Mouse (Mus musculus): ENCODE measurements around the gene Zbtb3.
"Not testable (repeated sequence)": the region's sequence is repeated elsewhere in the genome, so short reads cannot be mapped to it uniquely, and the experiment has no call there.

Zbtb3 gene

GRCm38 (mm10) chr19:8798947-8799315, 3.4 kb upstream of the Zbtb3 start:
- ATAC-seq (ENCODE audit: insufficient number of reproducible peaks, low FRiP score, low TSS enrichment), result no peak

- no peak for ATAC-seq (ENCODE audit: insufficient number of reproducible peaks, low FRiP score, low TSS enrichment)
Observed at GRCm38 (mm10) chr19:8803204-8803780, 937 bp downstream of the Zbtb3 start.

DNA sequence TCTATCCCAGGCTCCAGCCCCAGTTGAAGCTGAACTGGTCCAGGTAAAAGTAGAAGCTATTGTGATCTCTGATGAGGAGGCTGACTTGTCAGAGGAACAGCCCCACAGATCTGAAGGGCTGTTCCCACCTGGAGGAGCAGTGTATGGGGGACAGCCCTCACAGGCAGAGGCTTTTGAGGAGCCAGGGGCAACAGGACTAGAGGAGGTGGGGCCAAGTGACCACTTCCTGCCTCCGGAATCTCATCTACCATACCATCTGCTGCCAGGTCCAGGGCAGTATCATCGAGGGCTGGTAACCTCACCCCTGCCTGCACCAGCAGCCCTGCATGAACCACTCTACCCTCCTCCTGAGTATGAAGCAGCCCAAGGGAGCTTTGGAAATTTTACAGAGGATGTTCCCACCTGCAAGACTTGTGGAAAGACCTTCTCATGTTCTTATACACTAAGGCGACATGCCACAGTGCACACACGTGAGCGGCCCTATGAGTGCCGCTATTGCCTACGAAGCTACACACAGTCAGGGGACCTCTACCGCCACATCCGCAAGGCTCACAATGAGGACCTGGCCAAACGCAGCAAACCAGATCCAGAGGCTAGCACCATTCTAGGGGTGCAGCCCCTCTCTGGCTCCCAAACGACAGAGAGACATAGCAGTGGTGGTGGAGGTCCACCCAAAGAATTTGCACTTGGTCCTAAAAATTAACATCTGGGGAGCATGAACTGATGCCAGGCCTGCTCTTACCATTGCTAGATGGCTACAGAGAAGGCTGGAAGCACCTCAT, 1.7 kb downstream of the Zbtb3 start:
- no peak for ATAC-seq (ENCODE audit: insufficient number of reproducible peaks, low FRiP score, low TSS enrichment)

- no peak for ATAC-seq (ENCODE audit: insufficient number of reproducible peaks, low FRiP score, low TSS enrichment)
Observed at GRCm38 (mm10) chr19:8806810-8807209, 4.5 kb downstream of the Zbtb3 start.

GRCm38 (mm10) chr19:8815812-8816211, 13.5 kb downstream of the Zbtb3 start:
- no peak for ATAC-seq (ENCODE audit: insufficient number of reproducible peaks, low FRiP score, low TSS enrichment)

- no peak for ATAC-seq (ENCODE audit: insufficient number of reproducible peaks, low FRiP score, low TSS enrichment)
Observed at GRCm38 (mm10) chr19:8817001-8817400, 14.6 kb downstream of the Zbtb3 start.

- no peak for ATAC-seq (ENCODE audit: insufficient number of reproducible peaks, low FRiP score, low TSS enrichment)
Observed at GRCm38 (mm10) chr19:8818301-8818798, 16.0 kb downstream of the Zbtb3 start.

DNA sequence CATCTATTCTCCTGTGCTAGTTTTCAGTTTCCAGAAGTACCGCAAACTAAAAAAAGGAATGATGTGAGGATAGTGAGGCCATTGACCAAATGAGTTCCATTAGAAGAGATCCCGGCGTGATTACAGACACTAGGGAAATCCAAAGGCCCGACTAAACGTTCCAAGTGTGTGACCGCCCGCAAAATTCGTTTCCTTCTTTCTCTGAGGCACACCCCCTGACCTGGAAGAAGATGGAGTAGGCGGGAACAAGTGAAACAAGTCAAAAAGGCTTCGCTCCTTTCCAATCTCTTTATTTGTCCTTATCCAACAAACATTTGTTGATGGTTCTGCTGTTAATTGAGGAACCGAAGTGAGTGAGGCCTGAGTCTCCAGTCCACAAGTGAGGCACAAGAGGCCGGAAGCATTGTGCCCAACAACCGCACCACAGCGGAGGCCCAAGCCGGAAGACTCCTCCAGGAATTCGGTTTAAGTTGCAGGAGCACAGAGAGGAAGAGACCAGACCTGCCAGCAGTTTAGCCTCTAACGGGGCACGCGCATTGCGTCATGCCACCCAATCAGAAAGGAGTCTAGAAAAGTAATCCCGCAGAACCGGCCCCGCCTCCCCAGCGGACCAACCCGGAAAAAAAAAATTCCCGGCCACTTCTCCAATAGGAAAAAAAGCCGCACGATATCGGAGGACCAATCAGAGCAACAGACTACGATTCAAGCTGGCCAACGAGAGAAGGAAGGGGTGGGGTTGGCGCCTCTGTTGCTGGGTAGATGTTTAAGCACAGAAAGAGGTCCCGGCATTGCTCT, 16.6 kb downstream of the Zbtb3 start, which contains the start of gene Ttc9c:
TSS of gene Ttc9c (minus strand) at position 533 of the 795 bp plus-strand sequence.
- ATAC-seq (ENCODE audit: insufficient number of reproducible peaks, low FRiP score, low TSS enrichment), result peak; percentile 86

DNA sequence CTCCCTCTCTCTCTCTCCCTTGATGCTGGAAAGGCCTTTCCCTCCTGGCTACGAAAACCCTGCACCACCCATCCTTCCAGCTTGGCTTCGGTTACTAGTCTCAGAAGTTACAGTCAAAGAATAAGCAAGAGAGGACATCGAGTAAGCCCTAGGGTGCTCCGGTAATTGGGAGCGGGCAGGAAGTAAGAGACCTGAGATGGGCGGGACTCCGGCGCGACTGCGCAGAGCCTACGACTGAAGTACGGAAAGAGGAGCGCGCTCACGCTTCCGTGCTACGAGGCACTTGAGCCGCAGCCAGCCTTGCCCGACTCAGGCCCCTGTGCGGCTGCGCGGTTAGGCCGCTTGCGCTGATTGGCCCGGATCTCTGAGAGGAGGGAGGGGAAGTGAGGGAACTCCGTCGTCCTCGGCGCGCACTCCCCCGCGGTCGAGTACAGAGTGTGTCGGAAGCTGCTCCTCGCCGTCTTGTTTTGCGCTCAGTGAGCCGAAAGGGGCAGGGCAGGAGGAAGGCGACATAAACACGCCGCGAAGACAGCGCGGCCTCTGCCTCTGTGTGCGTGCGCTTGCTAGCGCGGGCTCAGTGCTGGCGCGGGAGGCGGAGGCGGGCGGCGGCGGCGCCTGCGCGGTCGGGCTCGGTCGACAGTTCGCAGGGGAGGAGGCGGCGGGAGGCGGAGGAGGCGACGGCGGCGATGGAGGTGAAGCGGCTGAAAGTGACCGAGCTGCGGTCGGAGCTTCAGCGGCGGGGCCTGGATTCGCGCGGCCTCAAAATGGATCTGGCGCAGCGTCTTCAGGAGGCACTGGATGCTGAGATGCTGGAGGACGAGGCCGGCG, 17.5 kb downstream of the Zbtb3 start, which contains the start of gene Hnrnpul2:
TSS of gene Hnrnpul2 (plus strand) at position 415 of the 828 bp plus-strand sequence.
- peak; percentile 88 for ATAC-seq (ENCODE audit: insufficient number of reproducible peaks, low FRiP score, low TSS enrichment)

DNA sequence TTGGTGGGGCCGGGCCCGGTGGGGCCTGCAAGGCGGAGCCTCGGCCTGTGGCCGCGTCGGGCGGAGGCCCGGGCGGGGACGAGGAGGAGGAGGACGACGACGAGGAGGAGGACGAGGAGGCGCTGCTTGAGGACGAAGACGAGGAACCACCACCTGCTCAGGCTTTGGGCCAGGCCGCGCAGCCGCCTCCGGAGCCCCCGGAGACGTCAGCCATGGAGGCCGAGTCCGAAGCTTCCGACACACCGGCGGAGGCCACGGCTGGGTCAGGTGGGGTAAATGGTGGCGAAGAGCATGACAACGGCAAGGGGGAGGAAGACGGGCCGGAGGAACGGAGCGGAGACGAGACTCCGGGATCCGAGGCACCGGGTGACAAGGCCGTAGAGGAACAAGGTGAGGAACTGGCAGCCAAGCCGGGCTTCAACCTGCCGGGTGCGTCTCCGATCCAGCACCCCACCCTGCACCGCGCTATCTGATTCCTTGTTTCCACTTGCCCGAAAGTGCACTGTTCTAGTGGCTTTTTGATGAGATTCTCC, 18.1 kb downstream of the Zbtb3 start:
- ATAC-seq (ENCODE audit: insufficient number of reproducible peaks, low FRiP score, low TSS enrichment), result peak; percentile 19; the same call in 1 of the 2 replicates

- ATAC-seq (ENCODE audit: insufficient number of reproducible peaks, low FRiP score, low TSS enrichment), result no peak
Observed at GRCm38 (mm10) chr19:8821146-8821545, 18.8 kb downstream of the Zbtb3 start.

- no peak for ATAC-seq (ENCODE audit: insufficient number of reproducible peaks, low FRiP score, low TSS enrichment)
Observed at GRCm38 (mm10) chr19:8822696-8823095, 20.3 kb downstream of the Zbtb3 start.

- ATAC-seq (ENCODE audit: insufficient number of reproducible peaks, low FRiP score, low TSS enrichment), result no peak
Observed at GRCm38 (mm10) chr19:8829660-8830059, 27.3 kb downstream of the Zbtb3 start, which contains the start of gene AC129217.1. TSS of gene AC129217.1 (plus strand) at chr19:8829773.

- no peak for ATAC-seq (ENCODE audit: insufficient number of reproducible peaks, low FRiP score, low TSS enrichment)
Observed at GRCm38 (mm10) chr19:8830664-8831063, 28.3 kb downstream of the Zbtb3 start.

DNA sequence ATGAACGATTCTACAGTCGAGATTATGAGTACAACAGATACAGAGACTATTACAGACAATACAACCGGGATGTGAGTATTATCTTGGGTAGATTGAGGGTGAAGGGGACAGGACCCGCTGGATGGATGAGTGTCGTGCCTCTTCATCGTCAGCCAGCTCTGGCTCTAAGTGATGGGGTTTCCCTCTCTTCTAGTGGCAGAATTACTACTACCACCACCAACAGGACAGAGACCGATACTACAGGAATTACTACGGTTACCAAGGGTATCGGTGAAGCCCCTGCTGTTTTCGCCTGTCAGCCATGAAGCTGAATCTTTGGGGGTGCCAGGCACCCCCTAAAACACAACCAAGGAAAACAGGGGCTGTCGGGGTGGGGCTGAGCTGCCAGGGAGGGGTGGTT, 28.9 kb downstream of the Zbtb3 start:
- ATAC-seq (ENCODE audit: insufficient number of reproducible peaks, low FRiP score, low TSS enrichment), result no peak

- ATAC-seq (ENCODE audit: insufficient number of reproducible peaks, low FRiP score, low TSS enrichment), result no peak
Observed at GRCm38 (mm10) chr19:8832971-8833370, 30.6 kb downstream of the Zbtb3 start.

GRCm38 (mm10) chr19:8836327-8836726, 34.0 kb downstream of the Zbtb3 start:
- ATAC-seq (ENCODE audit: insufficient number of reproducible peaks, low FRiP score, low TSS enrichment), result not testable (repeated sequence)

GRCm38 (mm10) chr19:8837251-8837791, 35.0 kb downstream of the Zbtb3 start, which contains the start of gene Bscl2:
TSS of gene Bscl2 (plus strand) at chr19:8837467.
- ATAC-seq (ENCODE audit: insufficient number of reproducible peaks, low FRiP score, low TSS enrichment), result peak; percentile 60

GRCm38 (mm10) chr19:8838041-8838730, 35.8 kb downstream of the Zbtb3 start:
- no peak for ATAC-seq (ENCODE audit: insufficient number of reproducible peaks, low FRiP score, low TSS enrichment)

All from cerebellum, adult (tissue).